Mouse (Mus musculus) 416B (cell line): Measurements from ENCODE around the gene Med13l.
"Not testable (repeated sequence)": the region's sequence is repeated elsewhere in the genome, so short reads cannot be mapped to it uniquely, and the experiment has no call there.

Source experiments
- DNase-seq: peaks from one replicate; pipeline ENCODE4 v3.0.0; 2011; ENCODE audit warnings: low read depth

Gene Med13l

DNA sequence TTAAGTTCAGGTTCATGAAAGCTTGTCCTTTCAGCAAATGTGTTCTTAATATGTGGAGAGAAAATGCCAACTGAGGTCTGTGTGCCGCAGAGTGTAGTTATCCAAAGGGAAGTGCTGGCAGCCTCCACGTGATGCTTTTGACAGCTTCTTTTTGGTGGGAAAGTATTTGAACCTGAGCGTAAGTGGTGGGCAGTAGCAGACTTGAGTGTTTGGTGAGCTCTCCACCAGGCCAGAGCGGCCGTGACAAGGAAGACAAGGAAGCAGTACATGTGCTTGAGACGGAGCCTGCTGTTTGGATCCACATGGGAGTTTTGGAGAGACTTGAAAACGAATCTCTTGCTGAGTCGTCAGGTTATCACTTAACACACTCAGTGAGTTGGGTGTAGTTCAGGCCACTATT lies 71.9 kb downstream of the Med13l start:
- DNase-seq: no peak

DNA sequence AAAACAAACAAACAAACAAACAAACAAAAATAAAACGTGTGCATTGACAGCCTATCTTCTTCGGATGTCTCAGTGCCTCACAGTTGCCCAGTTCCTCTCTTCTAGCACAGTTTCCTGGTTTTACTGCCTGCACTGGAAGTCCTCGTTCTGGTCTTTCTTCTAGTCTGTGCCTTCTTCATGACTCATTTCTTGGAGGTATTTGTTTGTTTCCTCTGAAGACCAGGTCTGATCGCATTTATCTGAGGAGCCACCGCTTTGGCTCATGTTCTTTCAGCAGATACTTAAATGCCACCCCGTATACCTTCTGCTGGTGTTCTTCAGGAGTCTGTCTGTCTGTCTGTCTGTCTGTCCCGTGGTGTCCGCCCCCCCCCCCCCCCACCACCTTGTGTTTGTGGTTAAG lies 72.6 kb downstream of the Med13l start:
- DNase-seq: peak; percentile 80

DNA sequence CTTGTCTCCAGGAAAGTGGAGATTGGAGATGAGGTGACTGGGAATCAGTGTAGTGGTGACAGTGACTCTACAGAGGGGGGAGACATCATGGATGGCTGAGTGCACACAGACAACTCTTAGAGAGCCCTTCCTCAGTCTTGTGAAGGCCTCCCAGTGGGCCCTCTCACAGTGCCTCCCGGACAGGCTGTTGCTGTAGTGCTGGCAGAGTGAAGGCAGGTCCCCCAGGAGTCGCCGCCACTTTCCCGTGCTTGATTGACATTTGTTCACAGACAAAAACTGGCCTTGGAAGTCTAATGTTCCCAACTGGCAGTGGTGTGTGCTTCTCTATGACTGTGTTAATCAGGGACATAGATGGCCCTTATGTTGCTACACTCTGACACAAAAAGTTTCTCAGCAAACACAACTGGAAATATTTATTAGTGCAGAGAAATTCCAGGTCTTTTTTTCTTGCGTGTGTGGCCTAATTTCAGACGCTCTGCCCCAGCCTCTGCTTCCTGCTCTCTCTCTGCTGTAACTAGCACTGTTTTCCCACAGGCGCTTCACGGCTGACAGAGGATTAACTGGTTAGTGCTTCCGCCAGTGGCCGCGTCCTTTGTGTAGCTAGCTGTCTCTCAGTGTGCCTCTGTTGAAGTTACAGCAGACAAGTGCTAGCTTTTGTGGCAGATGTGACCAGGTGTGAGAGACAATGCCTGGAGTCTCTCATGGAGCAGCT lies 75.2 kb downstream of the Med13l start:
- DNase-seq: no peak

DNA sequence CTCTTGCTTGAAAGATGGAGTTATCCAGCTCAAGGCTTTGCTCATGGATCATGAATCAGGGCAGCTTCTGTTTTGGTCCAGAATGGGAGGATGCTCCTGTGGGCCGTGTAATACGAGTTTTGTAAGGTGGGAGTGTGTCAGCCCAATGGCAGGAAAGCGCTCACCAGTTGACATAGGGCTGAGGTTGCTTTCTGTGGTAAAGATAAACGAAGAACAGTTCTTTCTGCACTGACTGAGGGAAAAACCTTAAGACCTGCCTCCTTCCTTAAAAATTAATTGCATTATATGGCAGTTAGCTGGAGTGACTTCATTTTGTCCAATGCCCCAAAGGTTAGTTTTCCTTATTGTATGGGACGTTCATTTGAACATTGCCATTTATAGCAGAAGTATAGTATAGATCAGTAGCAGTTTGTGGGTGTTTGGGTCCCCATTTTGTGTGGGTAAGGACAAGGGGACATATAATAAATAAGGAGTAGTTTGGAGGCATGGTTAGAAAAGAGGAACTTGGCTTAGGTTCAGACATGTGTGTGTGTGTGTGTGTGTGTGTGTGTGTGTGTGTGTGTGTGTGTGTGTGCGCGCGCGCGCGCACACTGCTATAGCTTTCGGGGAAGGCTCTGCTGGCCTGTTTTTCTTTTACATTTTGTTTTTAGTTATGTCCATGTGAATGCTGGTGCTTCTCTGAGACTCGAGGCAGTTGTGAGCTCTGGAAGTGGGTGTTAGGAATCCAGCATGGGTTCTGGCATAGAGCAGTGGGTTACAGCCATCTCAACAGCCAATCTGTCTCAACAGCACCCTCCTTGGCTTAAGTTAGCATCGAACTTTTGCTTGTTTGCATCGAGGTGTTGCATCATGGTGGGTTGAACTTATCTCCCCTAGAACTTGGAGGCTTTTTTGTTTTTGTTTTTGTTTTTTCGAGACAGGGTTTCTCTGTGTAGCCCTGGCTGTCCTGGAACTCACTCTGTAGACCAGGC lies 76.2 kb downstream of the Med13l start:
- DNase-seq: peak; percentile 83

DNA sequence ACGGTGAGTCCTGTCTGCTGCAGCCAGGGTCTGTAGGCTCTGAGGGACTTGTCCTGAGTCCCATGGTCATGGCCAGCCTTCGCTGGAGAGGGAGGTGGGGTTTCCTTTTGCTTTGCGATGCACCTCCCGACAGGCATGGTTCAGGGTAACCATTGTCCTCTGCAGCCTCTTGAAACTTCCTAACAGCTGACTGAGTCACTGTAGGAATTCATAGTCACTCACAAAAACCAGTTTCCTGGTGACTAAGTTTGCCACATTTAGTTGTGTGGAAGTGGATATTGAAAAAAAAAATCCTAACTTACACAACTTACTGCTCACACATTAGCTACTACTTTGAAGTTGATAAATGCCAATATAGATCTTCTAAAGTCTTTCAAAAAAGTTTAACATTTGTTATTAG lies 77.5 kb downstream of the Med13l start:
- DNase-seq: peak; percentile 87

DNA sequence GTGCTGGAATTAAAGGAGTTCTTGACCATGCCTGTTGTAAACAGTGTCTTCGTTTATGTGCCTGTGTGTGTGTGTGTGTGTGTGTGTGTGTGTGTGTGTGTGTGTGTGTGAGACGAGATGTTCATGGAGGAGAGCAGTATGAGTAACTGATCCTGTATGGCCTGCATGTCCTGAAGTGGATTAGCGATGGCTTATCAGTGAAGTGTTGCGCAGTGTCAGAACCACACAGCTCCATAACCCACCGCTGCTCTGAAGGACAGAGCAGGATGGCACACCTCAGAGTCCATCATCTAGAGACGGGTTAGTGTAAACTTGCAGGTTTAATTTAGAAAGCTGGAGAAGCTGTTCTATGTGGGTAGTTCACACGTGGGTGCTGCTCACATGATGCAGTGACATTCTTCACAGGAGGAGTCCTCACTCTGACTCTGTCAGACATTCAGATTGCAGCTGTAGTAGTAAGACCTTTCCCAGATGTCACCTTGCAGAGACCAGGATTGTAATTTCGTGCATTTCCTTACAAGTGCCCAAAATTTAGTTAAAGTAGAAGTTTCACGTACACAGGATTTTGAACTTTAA lies 78.1 kb downstream of the Med13l start:
- peak; percentile 61 for DNase-seq

DNA sequence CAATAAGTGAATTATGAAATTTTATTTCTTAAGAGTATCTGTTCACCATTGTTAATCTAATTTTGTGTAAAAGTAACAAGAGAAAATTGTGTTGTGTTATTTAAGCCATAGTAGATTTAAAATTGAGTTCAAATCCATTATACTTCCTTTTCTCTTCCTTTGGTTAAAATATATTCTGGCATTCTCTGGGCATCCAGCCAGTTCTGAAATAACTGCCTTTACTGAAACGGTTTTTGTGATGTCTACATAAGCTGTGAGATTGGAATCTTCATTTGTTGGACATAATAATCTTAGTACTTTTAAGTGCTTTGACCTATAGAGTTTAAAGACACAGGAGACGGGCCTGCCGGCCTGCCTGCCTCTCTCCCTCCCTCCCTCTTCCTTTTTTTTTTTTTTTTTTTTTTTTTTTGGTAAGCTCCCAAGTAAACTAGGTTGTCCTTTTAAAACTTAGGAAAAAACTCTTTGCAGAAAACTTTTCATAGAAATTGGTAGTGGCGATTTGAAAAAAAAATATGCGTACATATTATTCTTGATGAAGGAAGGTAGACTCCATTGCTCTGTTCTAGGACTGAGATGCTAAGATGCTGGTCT lies 78.7 kb downstream of the Med13l start:
- DNase-seq: peak; percentile 64

DNA sequence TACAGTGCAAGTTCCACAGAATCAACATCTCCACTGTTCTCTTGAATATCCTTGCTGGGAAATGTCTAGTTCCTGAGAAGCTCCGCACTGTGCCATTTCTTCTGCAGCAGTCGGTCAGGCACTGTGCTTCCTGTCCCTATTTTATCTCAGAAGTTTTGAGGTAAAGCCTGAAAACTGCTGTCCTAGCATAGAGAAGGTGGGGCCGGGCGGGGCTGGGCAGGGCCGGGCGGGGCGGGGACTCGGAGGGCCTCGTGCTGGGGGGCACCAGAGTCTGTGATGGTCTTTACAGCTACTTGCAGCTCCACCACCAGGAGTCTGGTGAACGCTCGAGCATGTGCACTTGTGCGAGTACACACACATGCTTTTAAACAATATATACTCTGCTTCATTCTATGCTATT lies 83.6 kb downstream of the Med13l start:
- no peak for DNase-seq

DNA sequence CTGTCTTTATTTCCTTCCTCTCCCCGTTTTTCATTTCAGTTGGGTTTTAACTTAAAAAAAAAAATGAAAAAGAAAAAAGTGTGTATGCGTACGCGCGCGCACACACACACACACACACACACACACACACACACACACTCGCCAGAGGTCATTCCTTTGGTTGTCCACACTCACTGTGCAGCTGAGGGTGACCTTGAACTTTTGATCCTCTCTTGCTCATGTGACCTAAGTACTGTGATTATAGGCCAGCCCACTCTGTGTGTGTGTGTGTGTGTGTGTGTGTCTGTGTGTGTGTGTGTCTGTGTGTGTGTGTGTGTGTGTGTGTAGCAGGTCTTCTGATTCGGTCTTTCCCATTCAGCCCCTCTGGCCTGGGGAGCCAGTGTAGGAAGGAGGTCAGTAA lies 84.0 kb downstream of the Med13l start:
- DNase-seq: peak; percentile 57

DNA sequence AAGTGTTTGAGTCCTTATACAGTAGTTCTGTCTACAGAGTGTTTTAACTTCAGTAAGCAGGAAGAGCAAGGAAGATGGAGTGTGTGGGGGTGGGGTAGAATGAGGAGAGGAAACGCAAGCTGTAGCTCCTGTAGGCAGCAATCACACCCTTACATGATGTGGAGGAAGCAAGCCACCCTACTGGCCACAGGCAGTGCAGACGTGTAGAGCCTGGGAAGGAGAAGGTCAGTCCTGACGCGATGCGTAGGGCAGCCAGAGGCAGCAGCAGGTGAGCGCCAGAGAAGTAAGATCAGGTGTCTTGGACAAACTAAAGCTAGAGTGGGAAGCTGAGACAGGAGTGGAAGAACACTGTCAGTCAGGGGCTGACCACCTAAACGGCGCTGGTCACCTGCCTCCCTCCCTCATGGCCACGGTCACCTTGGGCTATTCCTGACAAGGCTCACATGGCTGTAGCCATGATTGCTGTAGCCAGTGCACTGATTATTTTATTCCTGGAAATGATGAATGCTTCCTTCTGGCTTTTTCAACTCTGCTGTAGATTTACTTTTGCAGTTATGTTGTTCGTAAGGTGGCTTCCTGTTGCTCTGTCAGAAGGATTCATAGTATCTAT lies 84.8 kb downstream of the Med13l start:
- peak; percentile 48 for DNase-seq

DNA sequence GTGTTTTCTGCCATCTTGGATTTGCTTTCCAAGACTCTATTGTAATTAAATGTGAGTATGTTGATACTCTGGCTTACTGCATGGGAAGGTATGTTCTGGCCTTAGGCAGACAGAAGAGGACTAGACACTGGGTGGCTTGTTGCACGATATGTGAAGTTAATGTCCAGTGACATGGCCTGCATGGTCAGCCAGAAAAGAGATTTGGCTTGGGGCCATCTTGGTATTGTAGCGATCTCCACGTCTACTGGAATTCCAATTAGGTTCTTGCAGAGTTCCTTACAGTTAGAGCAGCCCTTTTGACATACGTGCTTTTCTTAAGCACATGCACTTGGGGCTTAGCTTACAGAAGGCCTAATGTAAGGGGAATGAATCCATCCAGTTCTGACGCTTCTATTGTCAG lies 86.4 kb downstream of the Med13l start:
- DNase-seq: no peak

DNA sequence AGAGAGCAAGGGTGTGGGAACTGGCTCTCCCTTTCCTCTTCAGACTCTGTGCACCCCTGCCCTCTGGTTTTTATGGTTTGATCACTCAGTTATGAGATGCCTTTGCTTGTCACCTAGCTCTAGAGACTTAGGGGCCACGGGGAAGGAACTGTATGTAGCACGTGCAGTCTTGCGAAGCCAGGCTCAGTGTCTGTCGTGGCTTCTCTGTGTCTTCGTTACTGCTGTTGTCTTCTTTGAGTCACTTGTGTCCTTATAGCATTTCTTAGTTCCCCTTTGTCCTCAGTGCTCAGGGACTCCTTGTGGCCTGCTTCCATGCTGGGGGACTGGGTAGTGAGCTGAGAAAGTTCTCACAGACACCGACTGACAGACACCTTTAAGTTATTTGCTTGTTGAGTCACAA lies 86.9 kb downstream of the Med13l start:
- peak; percentile 65 for DNase-seq

DNA sequence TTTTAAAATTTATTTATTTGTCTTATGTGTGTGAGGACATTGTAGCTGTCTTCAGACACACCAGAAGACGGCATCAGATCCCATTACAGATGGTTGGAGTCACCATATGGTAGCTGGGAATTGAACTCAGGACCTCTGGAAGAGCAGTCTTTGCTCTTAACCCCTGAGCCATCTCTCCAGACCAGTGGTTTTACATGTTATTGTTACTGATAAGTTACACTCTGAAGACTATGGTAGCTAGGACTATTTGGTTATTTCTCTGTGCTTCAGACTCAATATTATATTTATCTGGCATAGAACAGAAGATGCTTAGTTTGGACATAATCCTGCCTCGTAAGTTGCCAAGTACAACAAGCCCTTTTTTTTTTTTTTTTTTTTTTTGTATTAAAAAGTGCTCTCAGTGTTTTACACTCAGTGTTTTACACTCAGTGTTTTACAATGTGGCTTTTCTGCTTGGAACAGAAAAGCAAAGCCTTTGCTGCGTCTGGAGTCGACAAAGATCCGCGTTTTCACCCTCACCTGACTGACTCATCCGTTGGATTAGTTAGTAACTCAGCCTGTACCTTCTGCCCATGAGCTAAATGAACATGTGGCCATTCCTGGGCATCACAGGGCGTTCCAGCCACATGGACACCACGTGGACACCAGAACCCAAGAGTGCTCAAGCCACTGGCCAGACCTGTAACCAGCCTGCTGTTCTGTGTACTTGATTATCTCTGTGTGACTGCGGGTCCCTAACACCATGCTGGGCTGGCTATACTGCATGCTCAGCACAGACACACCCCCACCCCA lies 88.9 kb downstream of the Med13l start:
- no peak for DNase-seq

DNA sequence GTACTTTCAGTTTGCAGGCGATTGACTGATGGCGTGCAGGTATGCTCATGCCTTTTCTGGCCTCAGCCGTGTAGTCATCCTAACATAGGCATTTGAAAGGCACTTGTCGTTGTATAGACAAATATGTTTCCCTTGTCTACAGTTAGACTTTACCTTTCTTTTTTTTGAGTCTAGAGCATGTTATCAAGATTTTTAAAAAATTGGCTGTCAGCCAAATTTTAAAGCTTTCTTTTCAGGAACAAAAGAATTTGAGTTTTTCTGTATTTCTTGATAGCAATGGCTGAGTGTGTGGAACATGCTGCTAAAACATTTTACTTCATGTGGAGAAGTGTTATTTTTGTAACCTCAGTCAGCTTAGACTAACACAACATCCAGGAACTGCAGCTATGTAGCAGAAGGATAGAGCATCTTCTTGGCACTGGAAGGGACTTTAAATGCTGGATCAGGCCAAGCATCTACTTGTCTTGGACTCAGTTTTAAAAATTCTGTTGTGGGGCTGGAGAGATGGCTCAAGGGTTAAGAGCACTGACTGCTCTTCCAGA lies 89.6 kb downstream of the Med13l start:
- DNase-seq: no peak

DNA sequence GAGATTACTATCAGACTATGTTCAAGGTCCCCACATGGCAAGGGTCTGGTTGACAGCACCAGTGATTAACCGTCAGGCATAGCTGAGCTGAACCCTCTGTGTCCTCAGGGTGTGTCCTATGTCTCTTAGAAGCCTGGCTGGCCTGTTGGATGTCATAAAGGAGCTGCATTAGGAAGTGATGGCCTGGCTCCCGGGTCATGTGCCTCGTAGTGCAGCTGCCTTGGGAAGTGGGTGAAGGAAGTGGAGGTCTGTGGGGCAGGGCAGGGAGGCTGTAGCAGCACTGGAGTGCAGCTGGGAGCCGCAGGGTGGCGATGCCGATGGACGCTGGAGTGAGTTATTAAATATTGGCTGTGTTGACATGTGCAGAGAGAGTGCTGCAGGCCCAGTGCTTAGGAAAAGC lies 90.3 kb downstream of the Med13l start:
- DNase-seq: no peak

DNA sequence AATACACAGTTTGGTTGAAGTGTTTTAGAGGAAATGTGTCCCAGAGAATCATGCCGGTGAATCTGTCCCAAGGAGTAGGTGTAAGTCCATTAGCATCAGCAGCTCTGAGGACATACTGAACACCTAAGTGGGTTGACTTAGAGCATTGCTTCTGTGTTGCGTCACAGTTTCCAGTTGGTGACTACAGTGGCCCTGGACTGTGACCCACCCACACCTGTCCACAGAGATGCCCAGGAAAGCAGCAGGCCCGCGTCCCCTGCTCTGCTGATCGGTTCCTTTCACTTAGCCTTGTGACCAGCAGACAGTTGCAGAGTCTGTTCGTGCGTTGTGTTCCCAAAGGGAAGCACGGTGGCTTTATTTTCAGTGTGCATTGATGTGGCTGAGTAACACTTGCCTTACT lies 92.1 kb downstream of the Med13l start:
- no peak for DNase-seq

DNA sequence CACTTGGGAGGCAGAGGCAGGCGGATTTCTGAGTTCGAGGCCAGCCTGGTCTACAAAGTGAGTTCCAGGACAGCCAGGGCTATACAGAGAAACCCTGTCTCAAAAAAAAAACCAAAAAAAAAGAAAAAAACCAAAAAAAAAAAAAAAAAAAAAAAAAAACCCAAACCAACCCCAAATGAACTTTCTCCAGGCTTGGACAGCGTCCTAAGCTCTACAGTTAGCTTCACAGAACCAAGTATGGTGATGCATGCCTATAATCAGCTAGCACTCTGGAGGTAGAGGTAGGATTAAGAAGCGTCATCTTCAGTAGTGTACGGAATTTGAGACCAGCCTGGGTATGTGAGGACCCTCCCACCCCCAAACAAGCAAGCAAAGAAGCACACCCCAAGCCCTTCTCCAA lies 92.6 kb downstream of the Med13l start:
- DNase-seq: not testable (repeated sequence)

DNA sequence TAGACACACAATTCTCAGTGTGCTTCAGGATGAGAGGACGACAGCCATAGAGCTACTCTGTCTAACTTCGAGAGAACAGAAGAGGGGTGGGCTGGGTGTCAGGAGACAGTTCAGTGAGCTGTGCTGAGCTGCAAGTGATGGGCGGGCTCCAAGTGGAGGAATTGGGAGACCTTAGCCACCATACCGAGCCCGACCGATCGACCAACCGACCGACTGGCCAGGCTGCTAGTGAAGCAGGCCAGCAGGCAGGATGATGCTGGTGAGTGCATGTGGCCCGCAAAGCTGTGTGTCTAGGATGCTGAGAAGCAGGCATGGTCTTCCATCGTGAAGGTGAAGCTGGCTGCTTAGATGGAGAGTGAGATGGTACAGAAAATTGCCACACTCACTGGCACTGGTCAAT lies 94.1 kb downstream of the Med13l start:
- no peak for DNase-seq

DNA sequence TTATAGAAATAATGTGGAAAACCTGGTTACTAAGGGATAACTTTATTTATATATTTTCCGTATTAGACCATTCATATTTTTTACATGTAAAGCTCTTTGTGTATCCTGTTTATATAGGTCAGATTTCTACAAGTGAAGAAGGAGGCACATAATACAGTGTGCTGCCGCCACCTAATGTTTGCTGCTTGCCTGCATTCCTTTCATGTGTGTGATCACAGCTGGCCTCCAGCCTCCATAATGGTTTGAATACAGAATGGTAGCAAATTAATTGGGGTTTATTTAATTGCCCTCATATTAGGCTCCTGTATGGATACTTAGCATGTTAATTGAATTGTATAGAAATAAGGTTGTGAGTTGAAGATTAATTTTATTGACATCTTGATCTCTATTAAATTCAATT lies 94.5 kb downstream of the Med13l start:
- peak; percentile 69 for DNase-seq

DNA sequence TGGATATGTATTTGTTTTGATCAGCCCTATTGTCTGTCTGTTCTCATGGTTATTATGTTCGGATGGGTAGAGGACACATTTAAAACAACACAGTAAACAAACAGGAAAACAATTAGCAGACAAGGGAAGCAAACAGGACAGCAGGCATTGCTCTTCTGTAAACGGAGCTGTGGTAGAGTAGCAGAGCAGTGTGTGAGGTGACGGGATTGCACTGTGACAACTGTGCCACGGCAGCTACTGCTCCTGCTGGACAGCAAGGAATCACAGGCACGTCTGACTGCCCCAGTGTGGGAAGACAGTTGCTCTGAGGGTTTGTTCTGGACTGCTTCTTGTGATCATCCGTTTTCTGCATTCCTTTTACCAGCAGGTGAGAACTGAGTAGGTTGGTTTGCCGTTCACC lies 94.9 kb downstream of the Med13l start:
- no peak for DNase-seq

DNA sequence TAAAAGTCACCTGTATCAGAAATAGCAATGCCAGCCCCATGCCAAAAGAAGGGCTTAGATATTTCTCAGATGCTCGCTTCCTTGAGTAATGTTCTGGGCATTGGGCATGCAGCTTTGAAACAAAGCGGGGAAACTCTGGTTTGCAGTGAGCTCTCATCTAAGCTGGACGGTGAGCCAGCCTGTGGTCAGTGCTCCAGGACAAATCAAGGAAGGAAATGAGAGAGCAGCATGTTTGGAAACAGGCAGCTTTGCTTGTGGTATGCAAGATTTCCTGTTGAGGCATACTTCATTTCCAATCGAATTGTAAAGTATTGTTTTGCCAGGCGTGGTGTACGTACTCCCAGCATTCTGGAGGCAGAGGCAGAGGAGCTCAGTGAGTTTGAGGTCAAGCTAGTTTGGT lies 95.5 kb downstream of the Med13l start:
- DNase-seq: peak; percentile 83
